Mouse (Mus musculus) limb, embryonic 11.5 days (tissue): Measurements from ENCODE around the gene Fam219b. TPM values are rescaled to one million over a fixed set of nuclear protein-coding genes. Genes with fewer than 3 reads are reported as not detected.

ENCODE experiments used
- ATAC-seq: fragments of 200-750 bp; cut with Nextera tagmentation; 2 replicates; pipeline ENCODE4 v1.8.0; 2017; ENCODE audit warnings: low read depth; ENCODE audit not compliant: insufficient number of reproducible peaks, low FRiP score, low TSS enrichment
- DNase-seq: peaks from one replicate; pipeline ENCODE4 v3.0.0-alpha.2; 2015; ENCODE audit warnings: low spot score
- H3K27ac ChIP-seq: fragments of 300-500 bp; sonication (generic); replicated peaks from 2 replicates; pipeline ENCODE4 v1.5.1; 2014; ENCODE audit warnings: low read depth, mild to moderate bottlenecking, low read length
- H3K27me3 ChIP-seq: fragments of 300-500 bp; sonication (generic); 2 replicates; pipeline ENCODE4 v1.6.1; 2014; ENCODE audit warnings: mild to moderate bottlenecking, low read length, mixed read lengths; ENCODE audit not compliant: control insufficient read depth, insufficient read depth
- H3K36me3 ChIP-seq: fragments of 300-500 bp; sonication (generic); 2 replicates; pipeline ENCODE4 v1.6.1; 2014; ENCODE audit warnings: mild to moderate bottlenecking, low read length, moderate library complexity, mixed read lengths; ENCODE audit not compliant: control insufficient read depth, insufficient read depth
- H3K4me1 ChIP-seq: fragments of 300-500 bp; sonication (generic); 2 replicates; pipeline ENCODE4 v1.6.1; 2014; ENCODE audit warnings: low read length, mixed read lengths; ENCODE audit not compliant: control insufficient read depth, insufficient read depth
- H3K4me2 ChIP-seq: fragments of 300-500 bp; sonication (generic); 2 replicates; pipeline ENCODE4 v1.6.1; 2014; ENCODE audit warnings: low read depth, mild to moderate bottlenecking, moderate library complexity; ENCODE audit not compliant: severe bottlenecking
- H3K4me3 ChIP-seq: fragments of 300-500 bp; sonication (generic); 2 replicates; pipeline ENCODE4 v1.5.1; 2014; ENCODE audit warnings: low read depth, low read length
- H3K9ac ChIP-seq: fragments of 300-500 bp; sonication (generic); 2 replicates; pipeline ENCODE4 v1.6.1; 2014; ENCODE audit warnings: mild to moderate bottlenecking, low read length
- H3K9me3 ChIP-seq: fragments of 300-500 bp; sonication (generic); 2 replicates; pipeline ENCODE4 v1.6.1; 2016; ENCODE audit warnings: low read length; ENCODE audit not compliant: control insufficient read depth
- WGBS: fragments of 180-500 bp; shearing (Covaris S2); extraction: QIAGEN DNeasy Blood & Tissue Kit; methylation state at CpG from one replicate; pipeline ENCODE4 v1.1.7; 2014; 5-methylcytosine and 5-hydroxymethylcytosine counted together
- polyA plus RNA-seq: library from polyadenylated mRNA; unstranded; fragments of >200 nt; fragmentation: Nextera tagmentation; extraction: Ambion mirVana; gene quantifications from 2 replicates; pipeline ENCODE4 v1.2.1, GENCODE M21; 2014

Fam219b gene
- polyA plus RNA-seq, 1 experiment from 2014 or later = 16.8 TPM

GRCm38 (mm10) chr9:57521056-57521911 lies 16.0 kb upstream of the Fam219b start, which contains the start of gene Cox5a:
Gene Cox5a, plus strand, starts transcription at chr9:57521274.
- Histone ChIP-seq H3K36me3 (no peaks in the 10 kb centered on the region), H3K4me2 (peak within 1 kb of the TSS; percentile 87), H3K9me3 (no peaks in the 10 kb centered on the region), H3K4me1 (peaks cover 7% of the 10 kb centered on the region; the same call in 1 of the 2 replicates), H3K4me3 (peak within 1 kb of the TSS; percentile 96), H3K27ac (peak within 1 kb of the TSS; percentile 83), H3K27me3 (no peaks in the 10 kb centered on the region), H3K9ac (peak within 1 kb of the TSS; percentile 93)
- peak; percentile 92 for ATAC-seq
- under 1% methylated on average over 90 of the region's 95 CpGs for WGBS
- DNase-seq = peak; percentile 91

- WGBS = 42% methylated on average over 7 of the region's 7 CpGs
- Histone ChIP-seq H3K36me3 (no peaks in the 10 kb centered on the region), H3K4me1 (peaks cover 7% of the 10 kb centered on the region; the same call in 1 of the 2 replicates), H3K9ac (peak overlapping the region; percentile 93), H3K4me3 (peak overlapping the region; percentile 96), H3K4me2 (peak overlapping the region; percentile 87), H3K27me3 (no peaks in the 10 kb centered on the region), H3K9me3 (no peaks in the 10 kb centered on the region), H3K27ac (no peak overlapping the region)
- no peak for ATAC-seq
- no peak for DNase-seq
Observed at GRCm38 (mm10) chr9:57522114-57522860, 15.0 kb upstream of the Fam219b start.

DNA sequence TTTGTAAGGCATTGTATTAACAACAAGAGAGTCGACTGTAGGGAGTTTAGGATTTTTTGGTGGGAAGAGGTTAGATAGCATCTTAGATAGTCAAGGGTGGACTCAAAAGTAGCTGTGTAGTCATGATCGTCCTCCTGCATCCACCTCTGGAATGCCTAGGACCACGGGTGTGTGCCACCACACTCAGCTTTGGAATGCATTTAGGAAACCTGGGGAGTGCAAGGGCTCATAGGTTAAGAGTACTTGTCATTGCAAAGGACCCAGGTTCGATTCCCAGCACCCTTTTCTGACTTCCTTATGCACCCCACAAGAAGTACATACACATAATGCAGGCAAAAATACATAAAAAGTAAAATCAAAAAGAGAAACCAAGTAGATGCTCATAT lies 14.5 kb upstream of the Fam219b start:
- no peak for ATAC-seq

DNA sequence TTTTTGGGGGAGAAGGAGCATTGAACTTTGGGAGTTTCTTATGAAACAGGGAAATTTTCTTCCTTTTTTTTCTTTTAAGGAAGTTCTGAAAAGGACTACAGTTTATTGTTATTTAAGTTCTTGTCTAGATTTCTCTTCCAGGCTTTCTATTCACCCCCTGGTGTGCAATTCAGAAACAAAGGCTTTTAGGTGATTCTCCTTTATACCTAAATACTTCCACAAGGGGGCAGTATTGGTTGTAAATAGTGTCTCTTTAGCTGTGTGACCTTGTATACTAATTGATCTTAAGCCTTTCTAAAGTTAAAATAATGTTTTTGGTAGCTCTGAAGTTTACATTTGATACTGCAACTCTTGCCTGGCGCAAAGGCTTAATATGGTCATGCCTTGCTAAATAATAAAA lies 13.6 kb upstream of the Fam219b start:
- Histone ChIP-seq H3K9me3 (no peaks in the 10 kb centered on the region), H3K9ac (no peak overlapping the region), H3K27ac (no peak overlapping the region), H3K27me3 (no peaks in the 10 kb centered on the region), H3K4me3 (no peak overlapping the region), H3K4me1 (peaks cover 7% of the 10 kb centered on the region; the same call in 1 of the 2 replicates), H3K4me2 (no peak overlapping the region), H3K36me3 (no peaks in the 10 kb centered on the region)
- no peak for DNase-seq
- 86% methylated on average over 1 of the region's 1 CpGs for WGBS
- no peak for ATAC-seq

More for the DNA sequence above, 14.5 kb upstream of the Fam219b start:
- 77% methylated on average over 4 of the region's 4 CpGs for WGBS
- Histone ChIP-seq H3K27ac (no peak overlapping the region), H3K4me2 (no peak overlapping the region; the same call in 1 of the 2 replicates), H3K4me3 (peak overlapping the region; percentile 96; the same call in 1 of the 2 replicates), H3K36me3 (no peaks in the 10 kb centered on the region), H3K27me3 (no peaks in the 10 kb centered on the region), H3K4me1 (peaks cover 7% of the 10 kb centered on the region; the same call in 1 of the 2 replicates), H3K9me3 (no peaks in the 10 kb centered on the region), H3K9ac (no peak overlapping the region)
- no peak for DNase-seq

DNA sequence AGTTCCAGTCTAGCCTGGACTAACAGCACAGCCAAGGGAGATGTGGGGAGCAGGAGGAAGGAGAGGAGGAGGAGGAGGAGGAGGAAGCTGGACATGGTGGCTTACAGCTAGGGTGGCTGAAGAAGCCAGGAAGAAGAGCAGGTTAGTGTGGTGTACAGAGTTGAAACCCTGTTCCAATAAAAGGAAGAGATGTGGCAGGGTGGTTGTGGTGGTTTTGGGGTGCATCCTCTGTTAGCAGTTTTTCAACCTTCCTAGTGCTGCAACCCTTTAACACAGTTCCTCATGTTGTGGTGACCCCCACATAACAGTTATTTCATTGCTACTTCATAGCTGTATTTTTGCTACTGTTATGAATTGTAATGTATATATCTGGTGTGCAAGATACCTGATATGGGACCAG lies 12.9 kb upstream of the Fam219b start:
- Histone ChIP-seq H3K27me3 (no peaks in the 10 kb centered on the region), H3K36me3 (no peaks in the 10 kb centered on the region), H3K4me3 (no peak overlapping the region), H3K4me2 (no peak overlapping the region), H3K9ac (no peak overlapping the region), H3K27ac (no peak overlapping the region), H3K4me1 (peaks cover 7% of the 10 kb centered on the region; the same call in 1 of the 2 replicates), H3K9me3 (no peaks in the 10 kb centered on the region)
- ATAC-seq = no peak
- no peak for DNase-seq

GRCm38 (mm10) chr9:57525516-57525915 lies 11.8 kb upstream of the Fam219b start:
- ATAC-seq = no peak
- DNase-seq = no peak

DNA sequence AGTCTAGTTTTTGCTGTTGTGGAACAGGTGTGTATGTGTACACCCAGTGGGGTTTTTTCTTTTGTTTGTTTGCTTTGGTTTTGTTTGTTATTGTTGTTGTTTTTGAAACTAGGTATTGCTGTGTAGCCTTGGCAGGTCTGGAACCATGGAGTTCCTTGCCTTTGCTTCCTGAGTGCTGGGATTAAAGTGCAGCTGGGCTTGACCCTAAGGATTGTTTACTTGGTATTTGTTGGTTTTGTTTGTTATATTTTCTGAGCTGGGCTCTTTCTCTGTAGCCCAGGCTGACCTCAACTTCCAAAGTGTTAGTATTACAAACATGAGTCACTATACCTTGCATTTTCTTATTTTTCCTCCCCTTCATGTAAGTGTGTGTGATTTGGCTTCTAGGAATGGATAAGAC lies 10.9 kb upstream of the Fam219b start:
- no peak overlapping the region for H3K4me3 ChIP-seq
- no peak overlapping the region for H3K4me2 ChIP-seq
- H3K9me3 ChIP-seq = no peaks in the 10 kb centered on the region
- no peak overlapping the region for H3K9ac ChIP-seq
- no peaks in the 10 kb centered on the region for H3K27me3 ChIP-seq
- peaks cover 7% of the 10 kb centered on the region; the same call in 1 of the 2 replicates for H3K4me1 ChIP-seq
- DNase-seq = no peak
- H3K27ac ChIP-seq = no peak overlapping the region
- ATAC-seq = no peak
- H3K36me3 ChIP-seq = no peaks in the 10 kb centered on the region

More at GRCm38 (mm10) chr9:57525516-57525915, 11.8 kb upstream of the Fam219b start:
- Histone ChIP-seq H3K4me2 (no peak overlapping the region), H3K27ac (no peak overlapping the region), H3K9ac (no peak overlapping the region), H3K9me3 (no peaks in the 10 kb centered on the region), H3K36me3 (no peaks in the 10 kb centered on the region), H3K27me3 (no peaks in the 10 kb centered on the region), H3K4me1 (peaks cover 7% of the 10 kb centered on the region; the same call in 1 of the 2 replicates), H3K4me3 (no peak overlapping the region)
- WGBS = 92% methylated on average over 2 of the region's 2 CpGs

DNA sequence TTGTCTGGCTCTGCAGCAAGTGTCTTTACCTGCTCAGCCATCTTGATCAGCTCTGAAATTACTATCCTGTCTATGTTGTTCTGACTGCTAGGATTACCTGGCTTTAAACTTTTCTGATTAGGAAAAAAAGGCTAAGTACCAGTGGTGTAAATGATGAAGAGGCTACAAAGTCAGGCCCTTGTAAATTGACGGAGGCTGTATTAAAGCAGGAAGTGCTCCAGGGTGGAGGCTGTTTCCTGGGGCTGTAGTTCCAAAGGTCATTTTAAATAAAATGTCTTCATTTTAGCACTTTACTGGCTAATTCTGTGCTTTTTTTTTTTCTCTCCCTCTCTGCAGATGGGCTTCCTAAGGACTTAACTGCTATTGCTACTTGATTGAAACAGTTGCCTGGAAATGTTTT lies 5.4 kb upstream of the Fam219b start:
- Histone ChIP-seq H3K4me3 (no peak overlapping the region), H3K27ac (no peak overlapping the region), H3K27me3 (no peaks in the 10 kb centered on the region), H3K4me1 (no peaks in the 10 kb centered on the region), H3K9ac (no peak overlapping the region), H3K9me3 (no peaks in the 10 kb centered on the region), H3K36me3 (peaks cover 8% of the 10 kb centered on the region; the same call in 1 of the 2 replicates), H3K4me2 (no peak overlapping the region)
- no peak for ATAC-seq
- no peak for DNase-seq
- WGBS = 68% methylated on average over 1 of the region's 1 CpGs
